Mouse (Mus musculus) mammary gland, adult 2 months (tissue): ENCODE measurements around the gene Gzmd. TPM values are rescaled to one million over a fixed set of nuclear protein-coding genes. Genes with fewer than 3 reads are reported as not detected.

ENCODE experiments used
- polyA plus RNA-seq: library from polyadenylated mRNA; depleted of rRNA; stranded (reverse); fragments of >200 nt; gene quantifications from 2 replicates; pipeline ENCODE4 v1.2.3, GENCODE M21; 2012; ENCODE audit warnings: low replicate concordance; rRNA removed

Gzmd gene
- polyA plus RNA-seq, result not detected in 2 replicates

DNA sequence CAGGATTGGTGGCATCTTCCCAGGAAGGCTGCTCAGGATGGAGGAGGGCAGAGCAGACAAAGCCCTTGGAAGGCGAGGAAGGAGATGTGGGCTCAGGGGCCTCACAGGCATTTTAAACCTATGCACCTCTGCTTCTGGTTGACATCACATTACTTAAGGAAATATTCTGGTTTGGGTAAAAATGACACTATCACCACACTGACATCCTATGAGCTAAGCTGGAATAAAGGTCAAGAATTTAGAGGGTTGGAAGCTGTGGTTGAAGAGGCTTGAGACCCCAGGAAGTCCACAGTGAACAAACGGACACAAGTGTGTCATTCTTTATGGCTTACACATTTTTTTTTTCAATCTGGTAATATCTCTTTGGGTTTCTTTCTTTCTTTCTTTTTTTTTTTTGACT is at the start of gene Gzmd:
Gzmd (minus strand) TSS at position 101 of the 400 bp plus-strand sequence.

DNA sequence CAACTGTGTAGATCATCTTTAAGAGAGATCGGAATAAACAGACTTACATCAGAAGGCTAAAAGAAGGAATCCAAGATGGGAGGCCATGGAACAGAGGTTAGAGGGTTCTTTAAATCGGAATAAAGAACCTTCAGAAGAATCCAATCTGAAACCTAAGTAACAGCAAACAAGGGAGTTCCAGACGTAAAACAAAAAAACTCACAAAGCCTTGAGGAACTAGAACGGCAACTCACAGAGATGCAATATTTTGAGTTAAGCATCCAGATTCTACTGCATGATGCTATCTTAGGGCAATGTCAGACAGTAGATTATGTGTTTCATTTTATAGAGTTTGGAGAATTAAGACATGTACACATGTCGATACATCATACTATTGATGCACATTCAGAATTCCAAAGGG is 42.1 kb upstream of the Gzmd start, which contains the start of gene Gzmn:
Gzmn (minus strand) TSS at position 101 of the 400 bp plus-strand sequence.

DNA sequence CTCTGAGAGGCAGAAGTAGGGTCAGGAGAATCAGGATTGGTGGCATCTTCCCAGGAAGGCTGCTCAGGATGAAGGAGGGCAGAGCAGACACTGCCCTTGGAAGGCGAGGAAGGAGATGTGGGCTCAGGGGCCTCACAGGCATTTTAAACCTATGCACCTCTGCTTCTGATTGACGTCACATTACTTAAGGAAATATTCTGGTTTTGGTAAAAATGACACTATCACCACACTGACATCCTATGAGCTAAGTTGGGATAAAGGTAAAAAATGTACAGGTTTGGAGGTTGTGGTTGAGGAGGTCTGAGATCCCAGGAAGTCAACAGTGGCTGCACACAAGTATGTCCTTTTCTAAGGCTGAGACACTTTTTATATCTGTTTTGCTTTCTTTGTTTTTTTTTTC is 27.1 kb upstream of the Gzmd start, which contains the start of gene Gzmg:
Gzmg (minus strand) TSS at position 101 of the 400 bp plus-strand sequence.

DNA sequence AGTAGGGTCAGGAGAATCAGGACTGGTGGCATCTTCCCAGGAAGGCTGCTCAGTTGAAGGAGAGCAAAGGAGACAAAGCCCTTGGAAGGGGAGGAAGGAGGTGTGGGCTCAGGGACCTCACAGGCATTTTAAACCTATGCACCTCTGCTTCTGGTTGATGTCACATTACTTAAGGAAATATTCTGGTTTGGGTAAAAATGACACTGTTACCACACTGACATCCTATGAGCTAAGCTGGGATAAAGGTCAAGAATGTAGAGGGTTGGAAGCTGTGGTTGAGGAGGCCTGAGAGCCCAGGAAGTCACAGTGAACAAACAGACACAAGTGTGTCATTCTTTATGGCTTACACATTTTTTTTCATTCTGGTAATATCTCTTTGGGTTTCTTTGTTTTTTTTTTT is 11.9 kb downstream of the Gzmd start, which contains the start of gene Gzme:
Gzme (minus strand) TSS at position 101 of the 400 bp plus-strand sequence.

DNA sequence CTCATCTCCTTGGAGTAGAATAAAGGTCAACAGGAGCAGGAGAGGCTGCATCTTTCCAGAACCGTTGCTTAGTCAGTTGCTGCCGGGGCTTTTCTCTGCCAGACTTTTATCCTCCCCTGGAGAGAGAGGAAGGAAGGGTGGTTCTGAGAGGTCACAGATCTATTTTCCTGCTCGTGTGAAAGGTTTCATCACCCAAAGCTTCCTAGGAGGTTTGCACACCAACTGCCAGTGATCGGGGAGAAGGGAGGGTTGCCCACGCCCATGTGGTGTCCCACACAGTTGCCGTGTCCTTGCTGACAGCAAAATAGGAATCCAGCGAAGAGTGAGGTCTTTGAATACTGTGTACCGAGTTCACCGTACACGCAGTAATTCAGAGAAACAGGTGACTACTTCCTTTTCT is 30.0 kb downstream of the Gzmd start, which contains the start of gene Ctsg:
Ctsg (minus strand) TSS at position 189 of the 400 bp plus-strand sequence.

DNA sequence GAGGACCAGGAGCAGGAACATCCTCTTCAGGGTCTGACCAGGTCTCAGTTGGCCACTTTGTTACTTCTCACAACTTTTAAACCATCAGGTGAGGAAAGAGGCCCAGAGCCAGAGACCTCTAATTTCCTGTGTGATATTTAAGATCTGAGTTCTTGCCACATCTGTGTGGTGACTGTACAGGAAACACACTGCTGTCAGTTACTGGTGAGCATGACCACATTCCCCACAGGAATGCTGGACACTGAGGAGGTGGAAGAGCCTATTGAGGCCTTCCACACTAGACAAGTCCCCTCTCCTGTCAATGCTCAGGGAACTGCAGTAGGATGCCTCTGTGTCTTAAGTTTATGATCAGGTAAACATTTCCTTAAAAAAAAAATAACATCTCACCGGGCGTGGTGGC is 47.2 kb downstream of the Gzmd start, which contains the start of gene Mcpt8:
Mcpt8 (minus strand) TSS at position 107 of the 400 bp plus-strand sequence.

Other genes with a start within 250 kb of the Gzmd start
- gene Cbln3, start 248.2 kb downstream of the Gzmd start, polyA plus RNA-seq, result 0.26 and 0.33 TPM in 2 replicates
- 24.4 and 25.2 TPM in 2 replicates for gene Khnyn, start 247.7 kb downstream of the Gzmd start, polyA plus RNA-seq
- gene Sdr39u1, start 232.3 kb downstream of the Gzmd start, polyA plus RNA-seq, result 48.0 and 73.6 TPM in 2 replicates
- 17.9 and 42.7 TPM in 2 replicates for gene Cma1, start 187.9 kb downstream of the Gzmd start, polyA plus RNA-seq
- gene Cma2, start 181.6 kb downstream of the Gzmd start, polyA plus RNA-seq, result not detected in 2 replicates
- 0.11 TPM in 1 of 2 replicates, not detected in the other for gene Mcpt1, start 114.6 kb downstream of the Gzmd start, polyA plus RNA-seq
- not detected in 2 replicates for gene Mcpt9, start 102.1 kb downstream of the Gzmd start, polyA plus RNA-seq
- gene Mcpt2, start 90.6 kb downstream of the Gzmd start, polyA plus RNA-seq, result not detected in 2 replicates
- 25.7 and 57.6 TPM in 2 replicates for gene Mcpt4, start 70.3 kb downstream of the Gzmd start, polyA plus RNA-seq
- gene Mcpt8, start 47.3 kb downstream of the Gzmd start, polyA plus RNA-seq, result not detected in 2 replicates
- 0.20 and 0.32 TPM in 2 replicates for gene Ctsg, start 30.0 kb downstream of the Gzmd start, polyA plus RNA-seq
- gene Gzme, start 12.0 kb downstream of the Gzmd start, polyA plus RNA-seq, result not detected in 2 replicates
- not detected in 2 replicates for gene Gzmg, start 27.0 kb upstream of the Gzmd start, polyA plus RNA-seq
- not detected in 2 replicates for gene Gzmn, start 42.0 kb upstream of the Gzmd start, polyA plus RNA-seq
- not detected in 2 replicates for gene Gzmf, start 78.8 kb upstream of the Gzmd start, polyA plus RNA-seq
- 0.46 and 1.0 TPM in 2 replicates for gene Gzmc, start 102.0 kb upstream of the Gzmd start, polyA plus RNA-seq
- 1.1 and 2.3 TPM in 2 replicates for gene Gzmb, start 129.7 kb upstream of the Gzmd start, polyA plus RNA-seq
- gene Atp12a, start 232.5 kb upstream of the Gzmd start, polyA plus RNA-seq, result 0.20 TPM in 1 of 2 replicates, not detected in the other